Mouse (Mus musculus) CH12.LX (cell line): ENCODE measurements around the gene Mutyh. TPM values are rescaled to one million over a fixed set of nuclear protein-coding genes. Genes with fewer than 3 reads are reported as not detected.

ENCODE experiments used
- DNase-seq: peaks from one replicate; pipeline ENCODE4 v3.0.0-alpha.2; 2013; ENCODE audit errors: extremely low read depth
- H3K27ac ChIP-seq: 2 replicates; pipeline ENCODE4 v1.5.1; 2012; ENCODE audit warnings: low read depth, mild to moderate bottlenecking, control low read depth, moderate library complexity; ENCODE audit not compliant: insufficient read depth
- H3K27me3 ChIP-seq: replicated peaks from 2 replicates; pipeline ENCODE3; 2012; ENCODE audit warnings: inconsistent platforms
- H3K36me3 ChIP-seq, 2 experiments: replicated peaks in 1 of 2; 2 replicates each; pipeline versions ENCODE3 to v1.6.1; 2012; ENCODE audit warnings: inconsistent platforms in 1 of 2, low read length in 1 of 2, mild to moderate bottlenecking in 1 of 2, mixed read lengths in 1 of 2, moderate library complexity in 1 of 2; ENCODE audit not compliant: control insufficient read depth in 1 of 2, insufficient read depth in 1 of 2
- H3K4me1 ChIP-seq, 2 experiments: 2 replicates each; pipeline ENCODE4 v1.6.1; 2012; ENCODE audit warnings: inconsistent platforms in 1 of 2, moderate library complexity in 1 of 2; ENCODE audit not compliant: insufficient read depth in 2 of 2, control insufficient read depth in 1 of 2
- H3K4me2 ChIP-seq: 2 replicates; pipeline ENCODE4 v1.6.1; 2012; ENCODE audit warnings: low read depth, mild to moderate bottlenecking, control low read depth; ENCODE audit not compliant: poor library complexity, insufficient read depth, severe bottlenecking
- H3K4me3 ChIP-seq, 3 experiments: fragments of 150-350 bp in 1 of 3; sonication (generic) in 1 of 3; replicated peaks in 1 of 3; 2 replicates each; pipeline versions ENCODE3 to v1.5.1; 2011 to 2012; ENCODE audit warnings: low read depth in 2 of 3, low read length in 2 of 3, mild to moderate bottlenecking in 2 of 3, moderate library complexity in 2 of 3, control low read depth in 1 of 3, improper control_type of control experiment in 1 of 3, inconsistent platforms in 1 of 3, mixed read lengths in 1 of 3; ENCODE audit not compliant: poor library complexity in 1 of 3
- H3K79me2 ChIP-seq: replicated peaks from 2 replicates; pipeline ENCODE4 v1.6.1; 2012; ENCODE audit warnings: mild to moderate bottlenecking, moderate library complexity; ENCODE audit not compliant: control insufficient read depth, poor library complexity, insufficient read depth, severe bottlenecking; ENCODE audit errors: extremely low read depth
- H3K9ac ChIP-seq: 2 replicates; pipeline ENCODE4 v1.6.1; 2012; ENCODE audit warnings: low read depth, mild to moderate bottlenecking, control low read depth, moderate library complexity; ENCODE audit not compliant: insufficient read depth
- H3K9me3 ChIP-seq: replicated peaks from 2 replicates; pipeline ENCODE3; 2012; ENCODE audit warnings: low read length, inconsistent platforms, mixed read lengths
- BHLHE40 ChIP-seq: IDR thresholded peaks from 2 replicates; pipeline ENCODE4 v1.6.1; 2011; ENCODE audit warnings: mild to moderate bottlenecking, low read depth, low read length, improper control_type of control experiment
- CHD2 ChIP-seq: IDR thresholded peaks from 2 replicates; pipeline ENCODE4 v1.6.1; 2011; ENCODE audit warnings: low read length, improper control_type of control experiment
- CTCF ChIP-seq, 2 experiments: IDR thresholded peaks in 1 of 2; conservative IDR thresholded peaks in 1 of 2; 2 replicates each; pipeline ENCODE4 v1.5.1; 2011 to 2012; ENCODE audit warnings: low read depth in 2 of 2, low read length in 2 of 2, improper control_type of control experiment in 1 of 2, inconsistent platforms in 1 of 2, mild to moderate bottlenecking in 1 of 2, moderate library complexity in 1 of 2
- ELF1 ChIP-seq: IDR thresholded peaks from 2 replicates; pipeline ENCODE4 v1.6.1; 2014; ENCODE audit warnings: low read depth, mild to moderate bottlenecking, inconsistent platforms, low read length, improper control_type of control experiment
- EP300 ChIP-seq: IDR thresholded peaks from 2 replicates; pipeline ENCODE4 v1.6.1; 2011; ENCODE audit warnings: low read length, improper control_type of control experiment
- ETS1 ChIP-seq: conservative IDR thresholded peaks from 2 replicates; pipeline ENCODE4 v1.6.1; 2012; ENCODE audit warnings: low read depth, mild to moderate bottlenecking, inconsistent platforms, low read length, improper control_type of control experiment, moderate library complexity
- GABPA ChIP-seq: IDR thresholded peaks from 2 replicates; pipeline ENCODE4 v1.6.1; 2012; ENCODE audit warnings: low read depth, low read length, improper control_type of control experiment, inconsistent platforms; ENCODE audit not compliant: insufficient replicate concordance
- IRF4 ChIP-seq: IDR thresholded peaks from 2 replicates; pipeline ENCODE4 v1.6.1; 2014; ENCODE audit warnings: low read depth, mild to moderate bottlenecking, inconsistent platforms, low read length, improper control_type of control experiment
- JUN ChIP-seq: IDR thresholded peaks from 2 replicates; pipeline ENCODE4 v1.6.1; 2011; ENCODE audit warnings: low read depth, mild to moderate bottlenecking, low read length, improper control_type of control experiment, moderate library complexity; ENCODE audit not compliant: insufficient read depth
- MAX ChIP-seq: IDR thresholded peaks from 2 replicates; pipeline ENCODE4 v1.6.1; 2011; ENCODE audit warnings: low read length, improper control_type of control experiment
- MAZ ChIP-seq: IDR thresholded peaks from 2 replicates; pipeline ENCODE4 v1.6.1; 2012; ENCODE audit warnings: low read depth, mild to moderate bottlenecking, inconsistent platforms, low read length, improper control_type of control experiment, moderate library complexity
- MYC ChIP-seq: IDR thresholded peaks from 2 replicates; pipeline ENCODE4 v1.6.1; 2011; ENCODE audit warnings: low read depth, mild to moderate bottlenecking, improper control_type of control experiment, low read length
- POLR2A ChIP-seq: IDR thresholded peaks from 2 replicates; pipeline ENCODE4 v1.6.1; 2011; ENCODE audit warnings: low read depth, mild to moderate bottlenecking, improper control_type of control experiment, low read length
- POLR2AphosphoS2 ChIP-seq: IDR thresholded peaks from 2 replicates; pipeline ENCODE4 v1.6.1; 2011; ENCODE audit warnings: low read depth, low read length, improper control_type of control experiment
- RAD21 ChIP-seq: IDR thresholded peaks from 2 replicates; pipeline ENCODE4 v1.6.1; 2011; ENCODE audit warnings: low read depth, mild to moderate bottlenecking, low read length, improper control_type of control experiment, moderate library complexity
- SIN3A ChIP-seq: IDR thresholded peaks from 2 replicates; pipeline ENCODE4 v1.6.1; 2012; ENCODE audit warnings: low read length, improper control_type of control experiment, inconsistent platforms
- TBP ChIP-seq: conservative IDR thresholded peaks from 2 replicates; pipeline ENCODE4 v1.6.1; 2011; ENCODE audit warnings: low read depth, low read length, improper control_type of control experiment
- UBTF ChIP-seq: IDR thresholded peaks from 2 replicates; pipeline ENCODE4 v1.6.1; 2012; ENCODE audit warnings: low read depth, mild to moderate bottlenecking, inconsistent platforms, low read length, improper control_type of control experiment, moderate library complexity
- USF1 ChIP-seq: IDR thresholded peaks from 2 replicates; pipeline ENCODE4 v1.6.1; 2014; ENCODE audit warnings: low read depth, mild to moderate bottlenecking, inconsistent platforms, low read length, improper control_type of control experiment
- ZC3H11A ChIP-seq: IDR thresholded peaks from 2 replicates; pipeline ENCODE4 v1.6.1; 2012; ENCODE audit warnings: low read depth, mild to moderate bottlenecking, inconsistent platforms, low read length, improper control_type of control experiment
- ZKSCAN1 ChIP-seq: IDR thresholded peaks from 2 replicates; pipeline ENCODE4 v1.6.1; 2012; ENCODE audit warnings: low read depth, inconsistent platforms, low read length, improper control_type of control experiment, borderline replicate concordance
- ZMIZ1 ChIP-seq: IDR thresholded peaks from 2 replicates; pipeline ENCODE4 v1.6.1; 2012; ENCODE audit warnings: low read depth, mild to moderate bottlenecking, inconsistent platforms, low read length, improper control_type of control experiment
- dilution Hi-C: fragments of 300-500 bp; cut with MboI; formaldehyde crosslinking; loops from 2 replicates; pipeline ENCODE4 v1.14.3; 2020; ENCODE audit warnings: low sequenced_read_pairs; ENCODE audit not compliant: extremely low pct_unique_long_range_greater_than_20kb, extremely low pct_ligation_motif_present
- in situ Hi-C: fragments of 300-500 bp; cut with MboI; formaldehyde crosslinking; loops from 3 replicates; pipeline ENCODE4 v1.14.3; 2019; ENCODE audit warnings: low sequenced_read_pairs, low pct_ligation_motif_present, low pct_unique_long_range_greater_than_20kb, mixed read lengths
- polyA plus RNA-seq: library from polyadenylated mRNA; unstranded; fragments of >175 nt; gene quantifications from 2 replicates; pipeline ENCODE4 v1.2.1, GENCODE M21; 2012; ENCODE audit warnings: low read depth; ENCODE audit not compliant: insufficient read length
- total RNA-seq, 2 experiments: library from RNA; depleted of rRNA; stranded (reverse); fragments of 300-350 nt in 1 of 2; fragments of >200 nt in 1 of 2; gene quantifications; 2 replicates each; pipeline ENCODE4 v1.2.3; 2012 to 2014

The Mutyh gene
- total and polyA plus RNA-seq, 3 experiments: 12.1 to 13.1 (median 12.5) TPM

- H3K27me3 ChIP-seq: no peaks in the 10 kb centered on the region
- in situ Hi-C loops: loop anchor here (25.0 kb wide), 1 partner anchor 649 kb away; the partner anchor contains the start of genes 1700042G07Rik, Gm49337, Lurap1 and Tspan1
- dilution Hi-C loops: no loop called here
- H3K4me3 ChIP-seq: no peak overlapping the region
- peaks cover 11% of the 10 kb centered on the region for H3K79me2 ChIP-seq
- H3K36me3 ChIP-seq: peaks cover 0 to 47% of the 10 kb centered on the region in 2 experiments
- DNase-seq: no peak
- H3K4me2 ChIP-seq: no peak overlapping the region
- H3K4me1 ChIP-seq: peaks cover 6 to 10% of the 10 kb centered on the region in 2 experiments
- no peak overlapping the region for H3K9ac ChIP-seq
- no peaks in the 10 kb centered on the region for H3K9me3 ChIP-seq
- no peak overlapping the region for H3K27ac ChIP-seq
- TF ChIP-seq POLR2AphosphoS2 (no peak), BHLHE40 (no peak), MYC (no peak), ELF1 (no peak), IRF4 (no peak), JUN (no peak), MAX (no peak), CTCF (conservative IDR thresholded peaks at IDR 0.05 in 1 of 2, IDR thresholded peaks at IDR 0.05 in 1 of 2; ENCODE audit: low read depth in 2 of 2, low read length in 2 of 2) (no peak), ZMIZ1 (no peak), RAD21 (no peak), CHD2 (no peak), UBTF (no peak), SIN3A (no peak), MAZ (no peak), POLR2A (no peak), EP300 (no peak)
Observed at GRCm38 (mm10) chr4:116811012-116811411, 3.5 kb downstream of the Mutyh start.

GRCm38 (mm10) chr4:116815276-116815675 lies 7.8 kb downstream of the Mutyh start:
- Histone ChIP-seq H3K27ac (no peak overlapping the region), H3K4me1 (no peaks in the 10 kb centered on the region), H3K4me3 (no peak overlapping the region), H3K4me2 (no peak overlapping the region), H3K36me3 (peaks cover 13 to 74% of the 10 kb centered on the region in 2 experiments), H3K9me3 (no peaks in the 10 kb centered on the region), H3K9ac (no peak overlapping the region), H3K79me2 (no peaks in the 10 kb centered on the region), H3K27me3 (no peaks in the 10 kb centered on the region)
- no peak for TF ChIP-seq SIN3A
- TF ChIP-seq CHD2: no peak
- TF ChIP-seq TBP: no peak
- TF ChIP-seq ELF1: no peak
- TF ChIP-seq MAZ: no peak
- TF ChIP-seq ETS1: no peak
- TF ChIP-seq EP300: no peak
- TF ChIP-seq USF1: no peak
- no peak for TF ChIP-seq UBTF
- no peak for TF ChIP-seq ZKSCAN1
- TF ChIP-seq POLR2AphosphoS2: no peak
- no peak for TF ChIP-seq GABPA
- TF ChIP-seq ZC3H11A: no peak
- no peak for DNase-seq
- in situ Hi-C loops (loop anchor here (25.0 kb wide), 1 partner anchor 653 kb away; the partner anchor contains the start of genes 1700042G07Rik, Gm49337, Lurap1 and Tspan1), dilution Hi-C loops (no loop called here)
